Mouse (Mus musculus) naive thymus-derived CD4-positive, alpha-beta T cell, adult 2 months (primary cell): ENCODE measurements at regions not wholly inside any gene's neighbourhood (a gene's known extent, or its start where the extent isn't known, plus 50 kb on each side); places are given as distances from the start of the nearest gene placed in this dataset.

ENCODE experiments used
- DNase-seq: peaks from one replicate; pipeline ENCODE4 v3.0.0-alpha.2; 2011; ENCODE audit warnings: low read depth

DNA sequence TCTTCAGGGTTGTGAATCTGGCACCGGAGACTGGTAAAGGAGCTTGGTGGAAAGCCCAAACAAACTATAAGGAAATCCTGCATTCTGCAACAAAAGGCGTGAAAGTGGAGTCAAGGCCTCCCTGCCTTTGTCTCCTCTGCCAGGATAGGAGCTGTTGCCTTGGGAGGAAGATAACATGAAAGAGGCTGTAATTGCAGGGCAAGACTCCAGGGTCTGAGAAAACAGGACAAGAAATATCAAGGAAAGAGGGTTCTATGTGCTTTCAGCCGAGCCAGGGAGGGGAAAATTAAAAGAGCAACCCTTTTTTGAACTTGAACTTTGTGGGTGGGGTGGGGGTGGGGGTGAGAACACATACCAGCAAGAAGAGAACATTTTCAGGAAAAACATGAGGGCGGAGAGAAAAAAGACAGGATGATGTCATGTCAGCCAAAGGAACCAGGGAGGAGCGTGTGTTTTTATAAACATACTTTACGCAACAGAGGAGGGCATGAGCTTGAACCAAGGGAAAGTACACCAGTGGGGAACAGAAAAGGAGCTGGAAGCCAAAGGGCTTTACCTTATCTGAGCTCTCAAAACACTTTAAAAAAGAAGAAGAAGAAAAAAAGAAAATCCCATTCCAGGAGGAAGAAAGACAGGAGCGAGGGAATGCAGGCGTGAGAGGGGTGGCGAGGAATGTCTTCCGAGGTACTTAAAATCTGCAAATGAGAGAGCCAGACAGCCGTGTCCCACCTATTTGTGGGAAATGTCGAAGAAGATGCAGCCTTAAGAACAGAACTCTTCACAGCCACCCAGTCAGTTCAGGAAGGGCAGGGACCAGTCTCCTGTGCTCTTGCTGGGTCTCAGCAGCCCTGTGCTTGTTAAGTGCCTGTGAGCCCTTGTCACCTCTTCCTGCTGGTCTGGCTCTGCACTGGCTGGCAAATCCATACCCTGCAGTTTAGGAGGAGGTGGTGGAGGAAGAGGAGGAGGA is 66.2 kb upstream of the Irf2bp2 start:
- peak; percentile 59 for DNase-seq

DNA sequence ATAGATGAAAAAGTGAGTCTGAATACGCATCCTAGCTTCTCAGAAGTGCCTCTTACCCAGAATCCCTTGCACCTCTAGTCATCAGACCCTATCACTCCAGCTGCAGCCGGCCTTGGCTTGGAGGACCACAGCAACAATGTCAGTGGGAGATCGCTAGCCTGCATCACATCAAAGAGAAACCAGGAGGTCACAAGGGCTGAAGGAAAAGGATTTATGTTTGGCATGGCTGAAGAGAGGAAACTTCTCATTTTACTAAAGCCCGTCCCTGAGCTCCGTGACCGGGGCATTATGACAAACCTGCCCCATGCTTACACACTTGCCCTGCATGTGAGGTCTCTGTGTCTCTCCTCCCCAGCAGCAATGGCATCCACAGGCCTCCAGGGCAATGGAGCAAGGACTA is 63.8 kb upstream of the Irf2bp2 start:
- DNase-seq, result no peak

DNA sequence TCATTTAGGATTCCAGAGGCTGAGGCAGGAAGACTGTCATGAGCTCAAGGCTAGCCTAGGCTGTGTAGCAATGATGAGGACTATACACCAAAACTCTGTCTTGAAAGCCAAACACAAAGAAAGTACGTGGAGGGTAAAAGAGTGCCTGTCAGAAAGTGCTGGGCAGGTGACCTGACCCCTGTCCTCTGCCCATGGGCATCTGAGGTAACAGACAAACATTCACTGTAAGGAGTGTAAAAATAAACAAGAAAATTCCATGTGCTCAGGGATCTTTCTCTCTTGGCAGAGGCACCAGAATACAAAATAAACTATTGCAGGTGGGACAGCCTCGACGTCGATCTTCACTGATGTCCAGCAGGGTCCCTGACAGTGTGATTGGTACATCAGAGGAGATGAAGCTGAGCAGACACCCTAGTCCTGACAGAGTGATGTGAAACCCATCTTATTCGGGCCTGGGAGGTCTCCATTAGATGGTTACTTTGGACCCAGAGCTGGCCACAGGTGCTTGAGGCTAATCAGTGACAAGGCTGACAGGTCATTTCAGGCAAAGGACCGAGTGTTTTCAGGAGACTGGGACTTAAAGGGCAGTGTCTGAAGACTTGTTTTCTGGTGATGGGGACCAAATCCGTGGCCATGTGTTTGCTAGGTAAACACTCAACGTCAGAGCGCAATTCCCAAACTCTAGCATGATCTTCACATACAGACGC is 62.9 kb upstream of the Irf2bp2 start:
- DNase-seq, result no peak

DNA sequence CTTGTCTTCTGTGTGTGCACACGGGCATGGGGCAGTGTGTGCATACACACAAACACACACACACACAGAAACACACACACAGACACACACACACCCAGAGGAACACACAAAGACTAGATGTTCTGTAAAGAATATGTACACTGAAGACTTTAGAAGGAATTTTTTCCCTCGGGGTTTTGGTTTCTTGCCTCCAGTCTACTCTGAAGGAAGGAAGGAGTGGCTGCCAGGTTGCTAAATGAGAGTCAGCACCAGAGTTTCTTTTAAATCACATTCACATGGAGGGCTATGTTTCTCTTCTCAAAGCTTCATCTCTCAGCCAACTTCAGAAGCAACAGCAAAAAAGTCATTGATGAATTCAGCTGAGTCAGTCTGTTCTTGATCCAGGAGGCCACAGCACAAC is 61.8 kb upstream of the Irf2bp2 start:
- no peak for DNase-seq

DNA sequence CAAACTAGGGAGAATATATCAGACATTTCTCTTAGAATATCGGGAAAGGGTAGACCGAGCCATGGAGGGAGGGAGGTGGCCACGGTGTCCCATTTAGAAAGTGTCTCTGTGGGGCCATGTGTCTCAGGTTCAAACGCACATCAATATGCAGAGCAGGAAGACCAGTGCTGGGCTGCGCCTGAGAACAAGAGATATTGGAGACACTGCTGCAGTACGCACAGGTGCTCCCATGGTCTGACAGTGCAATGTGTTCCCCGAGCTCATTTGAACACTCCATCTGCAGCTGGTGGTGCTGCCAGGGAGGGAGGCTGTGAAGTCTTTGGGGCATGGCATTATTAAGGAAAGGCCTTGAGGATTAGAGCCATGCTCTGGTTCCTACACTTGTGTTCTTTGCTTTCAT is 60.6 kb upstream of the Irf2bp2 start:
- DNase-seq, result peak; percentile 46

DNA sequence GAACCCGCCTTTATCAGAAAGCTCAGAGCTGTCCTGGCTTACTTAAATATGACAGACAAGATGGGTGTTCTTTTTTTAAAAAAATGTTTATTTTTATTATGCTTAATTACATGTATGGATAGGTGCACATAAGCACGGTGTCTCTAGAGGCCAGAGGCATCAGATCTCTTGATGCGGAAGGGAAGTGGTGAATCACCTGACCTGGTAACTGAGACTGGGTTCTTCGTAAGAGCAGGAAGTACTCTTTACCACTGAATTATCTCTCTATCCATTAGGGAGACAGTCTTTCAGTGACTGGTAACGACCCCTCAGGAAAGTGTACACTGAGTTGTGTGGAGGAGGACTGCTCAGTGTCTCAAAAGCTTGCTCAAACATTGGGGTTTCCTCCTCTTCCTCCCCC is 58.4 kb upstream of the Irf2bp2 start:
- DNase-seq, result peak; percentile 78

DNA sequence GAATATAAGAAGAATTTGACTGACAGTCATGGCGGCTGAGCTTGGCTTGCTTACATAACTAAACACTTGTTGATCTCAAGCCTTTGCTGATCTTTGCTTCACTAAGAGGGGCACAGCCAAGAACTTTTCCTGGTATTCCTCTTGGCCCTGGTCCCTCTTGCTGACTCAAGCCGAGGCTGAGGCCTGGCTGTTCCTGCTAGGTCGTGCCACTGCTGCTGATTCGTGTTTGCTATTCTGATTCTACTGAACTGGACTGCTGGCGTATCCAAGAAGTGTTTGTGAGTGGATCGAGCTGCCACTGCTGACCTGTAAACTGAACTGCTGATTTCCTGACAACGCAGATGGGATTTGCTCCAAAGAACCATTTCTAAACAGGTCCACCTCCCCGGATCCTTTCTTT is 57.2 kb upstream of the Irf2bp2 start:
- no peak for DNase-seq

DNA sequence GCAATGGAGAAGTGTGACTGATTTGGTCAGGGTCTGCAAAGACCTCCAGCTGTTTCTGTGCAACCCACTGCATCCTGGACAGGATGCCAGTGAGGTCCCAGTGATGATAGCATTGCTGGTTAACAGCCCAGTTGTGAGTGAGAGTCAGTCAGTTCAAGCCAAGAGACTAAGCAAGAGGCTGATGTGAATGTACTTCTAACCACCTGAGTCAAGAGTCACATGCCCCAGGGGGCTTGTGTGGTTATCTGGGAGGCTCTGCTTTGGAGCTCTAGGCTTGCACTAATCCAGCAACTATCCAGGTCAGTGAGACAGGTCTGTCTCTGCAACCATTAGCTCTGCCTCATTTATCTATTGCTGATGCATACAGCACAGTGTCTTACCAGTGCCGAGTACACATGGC is 55.5 kb upstream of the Irf2bp2 start:
- DNase-seq, result no peak

DNA sequence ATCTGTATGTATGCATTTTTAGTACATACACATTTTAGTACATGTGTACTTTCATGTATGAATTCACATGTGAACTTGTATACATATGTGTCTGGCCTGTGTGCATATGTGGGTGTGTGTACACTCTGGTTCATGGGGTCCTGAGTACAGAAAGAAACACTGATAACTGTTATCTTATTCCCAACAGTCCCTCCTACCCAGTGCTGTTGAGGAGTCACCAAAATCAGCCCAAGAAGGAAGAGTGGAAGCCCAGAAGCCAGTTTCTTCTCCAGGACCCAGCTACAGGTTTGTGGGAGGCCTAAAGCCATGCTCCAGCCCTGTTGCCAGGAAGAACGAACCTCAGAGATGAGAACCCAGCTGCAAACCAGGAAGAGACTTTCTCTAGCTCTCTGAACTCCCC is 53.6 kb upstream of the Irf2bp2 start:
- no peak for DNase-seq

DNA sequence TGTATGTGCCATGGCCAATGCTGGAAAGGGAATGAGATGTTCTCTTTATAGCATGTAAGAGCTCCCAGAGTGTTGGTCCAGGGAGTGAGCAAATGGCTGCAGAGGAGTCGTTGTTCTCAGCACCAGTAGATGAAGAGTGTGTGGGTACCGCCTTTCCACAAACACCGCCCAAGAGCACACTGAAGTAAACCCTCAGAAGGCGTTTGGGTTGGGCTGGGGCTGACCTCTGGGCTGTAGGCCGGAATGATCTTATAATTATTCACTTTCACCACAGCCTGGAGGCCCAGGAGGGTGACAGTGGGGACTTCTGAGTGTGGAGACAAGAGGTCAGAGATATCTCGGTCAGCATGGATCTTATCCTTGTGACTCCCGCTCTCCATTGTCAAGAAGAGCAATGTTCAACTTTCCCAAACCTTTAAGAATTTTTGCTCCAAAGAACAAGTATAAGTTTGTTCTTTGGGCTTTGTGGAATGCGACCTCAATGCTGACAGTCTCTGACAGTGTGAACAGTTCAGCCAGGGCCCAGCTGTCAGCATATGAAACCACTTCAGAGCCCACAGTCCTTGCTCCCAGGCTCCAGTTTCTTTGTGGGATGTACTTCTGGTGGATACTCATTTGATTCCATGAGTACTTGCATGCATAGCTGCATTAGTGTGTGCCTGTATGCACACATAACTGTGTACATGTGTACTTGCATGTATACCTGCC is 53.0 kb upstream of the Irf2bp2 start:
- no peak for DNase-seq

DNA sequence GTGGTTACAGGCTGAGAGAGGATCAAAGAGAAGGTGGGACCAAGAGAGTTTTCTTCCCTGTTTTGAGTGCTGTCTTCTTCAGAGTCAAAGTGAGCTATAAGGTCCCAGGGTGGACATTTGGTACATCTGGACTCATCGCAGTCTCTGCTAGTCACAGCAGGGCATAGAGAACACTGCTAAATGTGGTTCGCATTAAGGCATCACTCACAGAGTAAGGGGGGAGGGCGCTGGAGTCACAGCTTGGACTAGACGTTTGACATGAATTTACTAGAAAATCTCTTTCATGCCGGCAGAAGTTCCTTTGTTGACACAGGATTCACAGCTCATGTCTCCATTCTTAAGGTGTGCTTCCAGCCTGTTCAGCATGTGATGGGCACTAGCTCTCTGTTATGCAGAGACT is 50.4 kb upstream of the Irf2bp2 start:
- no peak for DNase-seq
